Mouse (Mus musculus) heart, embryonic 10.5 days (tissue): ENCODE results near the gene Dscaml1. TPM values are rescaled to one million over a fixed set of nuclear protein-coding genes. Genes with fewer than 3 reads are reported as not detected.

Source experiments
- DNase-seq: peaks from one replicate; pipeline ENCODE4 v3.0.0-alpha.2; 2017; ENCODE audit warnings: low spot score
- H3K27ac ChIP-seq: fragments of 300-500 bp; sonication (generic); 2 replicates; pipeline ENCODE4 v1.5.1; 2016; ENCODE audit warnings: mild to moderate bottlenecking
- H3K27me3 ChIP-seq: fragments of 300-500 bp; sonication (generic); 2 replicates; pipeline ENCODE4 v1.6.1; 2016; ENCODE audit warnings: mild to moderate bottlenecking; ENCODE audit not compliant: poor library complexity, insufficient read depth, severe bottlenecking
- H3K36me3 ChIP-seq: fragments of 300-500 bp; sonication (generic); 2 replicates; pipeline ENCODE4 v1.6.1; 2016; ENCODE audit warnings: mild to moderate bottlenecking, moderate library complexity
- H3K4me1 ChIP-seq: fragments of 300-500 bp; sonication (generic); 2 replicates; pipeline ENCODE4 v1.6.1; 2016; ENCODE audit warnings: mild to moderate bottlenecking
- H3K4me3 ChIP-seq: fragments of 300-500 bp; sonication (generic); 2 replicates; pipeline ENCODE4 v1.5.1; 2016; ENCODE audit warnings: mild to moderate bottlenecking, moderate library complexity
- H3K9me3 ChIP-seq: fragments of 300-500 bp; sonication (generic); 2 replicates; pipeline ENCODE4 v1.6.1; 2016; ENCODE audit warnings: mild to moderate bottlenecking, moderate library complexity
- WGBS: fragments of 180-500 bp; shearing (Covaris S2); methylation state at CpG from one replicate; pipeline ENCODE4 v1.1.7; 2016; 5-methylcytosine and 5-hydroxymethylcytosine counted together
- polyA plus RNA-seq: library from polyadenylated mRNA; unstranded; fragments of >200 nt; fragmentation: Nextera tagmentation; extraction: Ambion mirVana; gene quantifications from 2 replicates; pipeline ENCODE4 v1.2.1, GENCODE M21; 2016

Dscaml1 gene
- polyA plus RNA-seq, 1 experiment from 2014 or later: 0.14 TPM

- Histone ChIP-seq H3K27ac (no peak overlapping the region), H3K27me3 (peaks cover 11% of the 10 kb centered on the region; the same call in 1 of the 2 replicates), H3K4me3 (no peak overlapping the region), H3K9me3 (no peaks in the 10 kb centered on the region), H3K4me1 (peaks cover 20% of the 10 kb centered on the region), H3K36me3 (no peaks in the 10 kb centered on the region)
- DNase-seq: no peak
Measured at GRCm38 (mm10) chr9:45573493-45573815, 147.0 kb downstream of the Dscaml1 start.

- H3K27ac ChIP-seq: no peak overlapping the region
- no peaks in the 10 kb centered on the region for H3K36me3 ChIP-seq
- no peaks in the 10 kb centered on the region for H3K9me3 ChIP-seq
- H3K4me1 ChIP-seq: peaks cover 20% of the 10 kb centered on the region
- no peak overlapping the region for H3K4me3 ChIP-seq
- 74% methylated on average over 8 of the region's 8 CpGs for WGBS
- H3K27me3 ChIP-seq: peaks cover 15% of the 10 kb centered on the region; the same call in 1 of the 2 replicates
- no peak for DNase-seq
Measured at GRCm38 (mm10) chr9:45574021-45574420, 147.6 kb downstream of the Dscaml1 start.

- WGBS: 34% methylated on average over 16 of the region's 16 CpGs
- no peaks in the 10 kb centered on the region for H3K9me3 ChIP-seq
- H3K27ac ChIP-seq: no peak overlapping the region
- DNase-seq: no peak
- peak overlapping the region; percentile 18; the same call in 1 of the 2 replicates for H3K4me3 ChIP-seq
- H3K36me3 ChIP-seq: no peaks in the 10 kb centered on the region
- H3K27me3 ChIP-seq: peaks cover 21% of the 10 kb centered on the region; the same call in 1 of the 2 replicates
- peaks cover 14% of the 10 kb centered on the region for H3K4me1 ChIP-seq
Measured at GRCm38 (mm10) chr9:45580069-45580795, 153.8 kb downstream of the Dscaml1 start.

GRCm38 (mm10) chr9:45586475-45586874, 160.0 kb downstream of the Dscaml1 start:
- Histone ChIP-seq H3K27me3 (peaks cover 24% of the 10 kb centered on the region; the same call in 1 of the 2 replicates), H3K4me1 (no peaks in the 10 kb centered on the region), H3K4me3 (no peak overlapping the region), H3K27ac (no peak overlapping the region), H3K9me3 (no peaks in the 10 kb centered on the region), H3K36me3 (no peaks in the 10 kb centered on the region)
- no peak for DNase-seq
- 61% methylated on average over 9 of the region's 9 CpGs for WGBS

GRCm38 (mm10) chr9:45587704-45588103, 161.3 kb downstream of the Dscaml1 start:
- WGBS: 87% methylated on average over 7 of the region's 7 CpGs
- no peaks in the 10 kb centered on the region for H3K4me1 ChIP-seq
- no peaks in the 10 kb centered on the region for H3K9me3 ChIP-seq
- no peaks in the 10 kb centered on the region for H3K36me3 ChIP-seq
- no peak for DNase-seq
- peaks cover 25% of the 10 kb centered on the region; the same call in 1 of the 2 replicates for H3K27me3 ChIP-seq
- H3K4me3 ChIP-seq: no peak overlapping the region
- H3K27ac ChIP-seq: no peak overlapping the region

GRCm38 (mm10) chr9:45589867-45590266, 163.4 kb downstream of the Dscaml1 start:
- Histone ChIP-seq H3K36me3 (no peaks in the 10 kb centered on the region), H3K27ac (no peak overlapping the region), H3K4me1 (no peaks in the 10 kb centered on the region), H3K9me3 (no peaks in the 10 kb centered on the region), H3K4me3 (no peak overlapping the region), H3K27me3 (peaks cover 24% of the 10 kb centered on the region; the same call in 1 of the 2 replicates)
- 73% methylated on average over 3 of the region's 3 CpGs for WGBS
- no peak for DNase-seq

GRCm38 (mm10) chr9:45591061-45591460, 164.6 kb downstream of the Dscaml1 start:
- 87% methylated on average over 2 of the region's 2 CpGs for WGBS
- DNase-seq: no peak
- Histone ChIP-seq H3K4me1 (no peaks in the 10 kb centered on the region), H3K27me3 (peaks cover 21% of the 10 kb centered on the region; the same call in 1 of the 2 replicates), H3K9me3 (no peaks in the 10 kb centered on the region), H3K27ac (no peak overlapping the region), H3K4me3 (no peak overlapping the region), H3K36me3 (no peaks in the 10 kb centered on the region)

GRCm38 (mm10) chr9:45592374-45592773, 165.9 kb downstream of the Dscaml1 start:
- H3K9me3 ChIP-seq: no peaks in the 10 kb centered on the region
- 73% methylated on average over 9 of the region's 9 CpGs for WGBS
- H3K36me3 ChIP-seq: no peaks in the 10 kb centered on the region

GRCm38 (mm10) chr9:45598117-45598516, 171.7 kb downstream of the Dscaml1 start:
- Histone ChIP-seq H3K36me3 (no peaks in the 10 kb centered on the region), H3K4me1 (no peaks in the 10 kb centered on the region), H3K27me3 (0 out of 2 replicates have a peak, but pooled peaks cover 18% of the 10 kb centered on the region), H3K4me3 (no peak overlapping the region), H3K27ac (no peak overlapping the region), H3K9me3 (no peaks in the 10 kb centered on the region)
- no peak for DNase-seq
- 80% methylated on average over 5 of the region's 5 CpGs for WGBS

More at GRCm38 (mm10) chr9:45592374-45592773, 165.9 kb downstream of the Dscaml1 start:
- Histone ChIP-seq H3K4me3 (no peak overlapping the region), H3K27me3 (peaks cover 25% of the 10 kb centered on the region; the same call in 1 of the 2 replicates), H3K4me1 (no peaks in the 10 kb centered on the region), H3K27ac (no peak overlapping the region)
- DNase-seq: no peak

- Histone ChIP-seq H3K27me3 (peaks cover 22% of the 10 kb centered on the region; the same call in 1 of the 2 replicates), H3K9me3 (no peaks in the 10 kb centered on the region), H3K4me3 (no peak overlapping the region), H3K4me1 (no peaks in the 10 kb centered on the region), H3K27ac (no peak overlapping the region), H3K36me3 (no peaks in the 10 kb centered on the region)
- no peak for DNase-seq
- WGBS: 44% methylated on average over 4 of the region's 4 CpGs
Measured at GRCm38 (mm10) chr9:45599377-45599776, 172.9 kb downstream of the Dscaml1 start.

- no peak for DNase-seq
- no peak overlapping the region for H3K4me3 ChIP-seq
- H3K27ac ChIP-seq: no peak overlapping the region
- peaks cover 22% of the 10 kb centered on the region for H3K27me3 ChIP-seq
- no peaks in the 10 kb centered on the region for H3K36me3 ChIP-seq
- H3K9me3 ChIP-seq: no peaks in the 10 kb centered on the region
- H3K4me1 ChIP-seq: no peaks in the 10 kb centered on the region
Measured at GRCm38 (mm10) chr9:45607337-45607736, 180.9 kb downstream of the Dscaml1 start.

GRCm38 (mm10) chr9:45608097-45609031, 181.9 kb downstream of the Dscaml1 start:
- no peak for DNase-seq
- Histone ChIP-seq H3K36me3 (no peaks in the 10 kb centered on the region), H3K9me3 (no peaks in the 10 kb centered on the region), H3K27me3 (peaks cover 17% of the 10 kb centered on the region), H3K27ac (no peak overlapping the region), H3K4me1 (no peaks in the 10 kb centered on the region), H3K4me3 (no peak overlapping the region)
- WGBS: 42% methylated on average over 13 of the region's 13 CpGs
